ENCODE assay signal across 8 mouse cellular contexts in the genomic region with DNA sequence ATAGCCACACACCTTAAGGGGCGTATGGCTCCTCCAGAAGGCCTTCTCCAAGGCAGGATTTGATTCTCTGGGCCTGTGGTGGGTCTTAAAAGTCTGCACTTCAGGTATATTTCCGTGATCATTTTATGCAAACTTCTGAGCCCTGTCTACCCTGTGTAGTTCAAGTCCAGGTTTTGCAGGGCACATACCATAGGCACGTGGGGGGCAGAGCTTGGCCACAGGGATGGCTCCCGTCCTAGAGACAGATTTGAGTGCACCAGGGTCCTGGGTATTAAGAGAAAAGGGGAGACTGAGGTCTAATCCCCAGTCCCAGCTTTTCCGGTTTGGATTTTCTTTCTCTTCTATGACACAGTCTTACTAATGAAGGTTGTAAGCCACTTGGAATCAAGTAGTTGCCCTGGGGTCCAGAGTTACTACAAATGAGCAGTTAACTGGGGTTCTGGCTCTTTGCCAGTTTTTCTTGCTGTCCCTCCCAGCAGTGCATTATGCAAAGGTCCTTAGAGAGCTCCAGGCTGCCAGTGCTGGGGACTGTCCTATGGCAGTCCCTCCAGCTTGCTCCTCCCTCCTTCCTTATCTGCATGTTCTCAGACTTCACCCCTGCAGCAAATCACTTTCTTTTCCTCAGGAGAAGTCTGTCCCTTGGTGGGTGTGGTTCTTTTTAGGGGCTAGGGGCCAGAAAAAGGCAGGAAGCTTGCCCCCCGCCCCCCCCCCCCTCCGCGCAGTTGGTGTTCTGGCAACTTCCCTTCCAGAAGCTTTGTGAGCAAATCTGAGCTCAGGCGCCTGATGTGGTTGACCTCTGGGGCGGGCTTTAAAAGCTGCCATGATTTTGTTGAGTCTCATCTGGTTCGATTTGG.
DNase-seq lines count a peak whose midpoint lies in the region; ATAC-seq and TF ChIP-seq lines count a peak whose summit lies in the region.

No protein-coding gene starts in this region.

- H3K27me3 ChIP-seq in ES-Bruce4 (ENCODE audit: control insufficient read depth, insufficient read depth, low read length, poor library complexity, severe bottlenecking), result no peaks in the 10 kb centered on the region
- H3K27me3 ChIP-seq in heart, embryonic 10.5 days (ENCODE audit: insufficient read depth, poor library complexity, severe bottlenecking), result no peaks in the 10 kb centered on the region
- no peaks in the 10 kb centered on the region for H3K27me3 ChIP-seq in kidney, adult 2 months (replicated peaks; ENCODE audit: control insufficient read depth, insufficient read depth, low read length)
- H3K27me3 ChIP-seq in lung, embryonic 15.5 days, result no peaks in the 10 kb centered on the region

- H3K4me1 ChIP-seq in ES-Bruce4 (ENCODE audit: control insufficient read depth, insufficient read depth, low read length), result peaks cover 4% of the 10 kb centered on the region
- H3K4me1 ChIP-seq in heart, embryonic 10.5 days, result peaks cover 26% of the 10 kb centered on the region
- H3K4me1 ChIP-seq in kidney, adult 2 months (ENCODE audit: control insufficient read depth, insufficient read depth, low read length), result no peaks in the 10 kb centered on the region
- peaks cover 17% of the 10 kb centered on the region for H3K4me1 ChIP-seq in lung, embryonic 15.5 days

- H3K9me3 ChIP-seq in ES-Bruce4 (replicated peaks; ENCODE audit: control insufficient read depth, insufficient read depth, low read length, poor library complexity, severe bottlenecking), result no peaks in the 10 kb centered on the region
- peaks cover 7% of the 10 kb centered on the region for H3K9me3 ChIP-seq in heart, embryonic 10.5 days
- H3K9me3 ChIP-seq in lung, embryonic 15.5 days, result 0 out of 2 replicates have a peak, but pooled peaks cover 3% of the 10 kb centered on the region

- H3K4me3 ChIP-seq in ES-Bruce4 (ENCODE audit: low read depth, low read length), result peak overlapping the region; percentile 3; the same call in 1 of the 2 replicates
- peak overlapping the region; percentile 10 for H3K4me3 ChIP-seq in heart, embryonic 10.5 days
- H3K4me3 ChIP-seq in kidney, adult 2 months (ENCODE audit: insufficient read depth, low read depth, low read length), result no peak overlapping the region
- no peak overlapping the region for H3K4me3 ChIP-seq in lung, embryonic 15.5 days

- 41% methylated on average over 11 of the region's 11 CpGs for WGBS in heart, embryonic 10.5 days
- WGBS in kidney, adult 2 months, result 47% methylated on average over 11 of the region's 11 CpGs
- 31% methylated on average over 11 of the region's 11 CpGs for WGBS in lung, embryonic 15.5 days

- intact Hi-C loops in left cerebral cortex, postnatal 14 days (cut with DNase I), result no loop called here

- no peak for TF ChIP-seq EP300 in ES-Bruce4 (IDR thresholded peaks at IDR 0.05; ENCODE audit: insufficient read depth, low read depth, low read length)

- TF ChIP-seq POLR2A in ES-Bruce4 (IDR thresholded peaks at IDR 0.05; ENCODE audit: insufficient read depth, low read length), result no peak
- no peak for TF ChIP-seq POLR2A in kidney, adult 2 months (IDR thresholded peaks at IDR 0.05; ENCODE audit: low read depth, low read length)

- TF ChIP-seq CTCF in ES-Bruce4 (IDR thresholded peaks at IDR 0.05; ENCODE audit: low read depth, low read length), result no peak
- no peak for TF ChIP-seq CTCF in kidney, adult 2 months (conservative IDR thresholded peaks at IDR 0.05; ENCODE audit: insufficient read depth, insufficient read length, low read depth, low read length)

- H3K4me2 ChIP-seq in lung, embryonic 15.5 days, result peak overlapping the region; percentile 34

- ATAC-seq in lung, embryonic 15.5 days (ENCODE audit: borderline replicate concordance, extremely low read depth, low FRiP score, low TSS enrichment), result peak; percentile 98

- H3K36me3 ChIP-seq in ES-Bruce4 (ENCODE audit: control insufficient read depth, insufficient read depth, low read length, poor library complexity, severe bottlenecking), result no peaks in the 10 kb centered on the region
- peaks cover 6% of the 10 kb centered on the region for H3K36me3 ChIP-seq in heart, embryonic 10.5 days
- H3K36me3 ChIP-seq in kidney, adult 2 months (ENCODE audit: control insufficient read depth, insufficient read depth, low read length), result no peaks in the 10 kb centered on the region
- H3K36me3 ChIP-seq in lung, embryonic 15.5 days, result no peaks in the 10 kb centered on the region

- no peak overlapping the region for H3K9ac ChIP-seq in ES-Bruce4 (ENCODE audit: low read depth, poor library complexity, severe bottlenecking)
- no peak overlapping the region for H3K9ac ChIP-seq in lung, embryonic 15.5 days

- DNase-seq in embryo, embryonic 10.5 days (ENCODE audit: low spot score), result peak; percentile 72
- peak; percentile 87 for DNase-seq in heart, embryonic 10.5 days (ENCODE audit: low spot score)
- peak; percentile 63 for DNase-seq in kidney, adult 2 months
- peak; percentile 76 for DNase-seq in skeletal muscle tissue, adult 2 months (ENCODE audit: low read depth, low spot score)
- DNase-seq in layer of hippocampus, adult 8-10 months (ENCODE audit: low spot score in 2 of 2), result no peak
- DNase-seq in left cerebral cortex, postnatal 14 days (ENCODE audit: low spot score in 2 of 2), result no peak

- H3K27ac ChIP-seq in ES-Bruce4 (ENCODE audit: insufficient read depth, low read length), result peak overlapping the region; percentile 55
- peak overlapping the region; percentile 82 for H3K27ac ChIP-seq in heart, embryonic 10.5 days
- H3K27ac ChIP-seq in kidney, adult 2 months (ENCODE audit: insufficient read depth, low read depth, low read length), result no peak overlapping the region; the same call in 1 of the 2 replicates
- peak overlapping the region; percentile 79 for H3K27ac ChIP-seq in lung, embryonic 15.5 days

Comparison
In these comparisons a context has a peak if more than half of its experiments do, and no peak if none do; other contexts are left out.
1. H3K4me3 ChIP-seq: peak in ES-Bruce4 (single experiment) and heart, embryonic 10.5 days (single experiment); none in kidney, adult 2 months (single experiment) and lung, embryonic 15.5 days (single experiment).
2. DNase-seq: peak in embryo, embryonic 10.5 days (single experiment), heart, embryonic 10.5 days (single experiment), kidney, adult 2 months (single experiment) and skeletal muscle tissue, adult 2 months (single experiment); none in layer of hippocampus, adult 8-10 months (0 of 2) and left cerebral cortex, postnatal 14 days (0 of 2).